Mouse (Mus musculus) forebrain, embryonic 10.5 days (tissue): ENCODE results near the gene Nectin2. TPM values are rescaled to one million over a fixed set of nuclear protein-coding genes. Genes with fewer than 3 reads are reported as not detected.

ENCODE experiments used
- DNase-seq: peaks from one replicate; pipeline ENCODE4 v3.0.0-alpha.2; 2017; ENCODE audit warnings: low spot score; ENCODE audit errors: extremely low spot score
- H3K27ac ChIP-seq: fragments of 300-500 bp; sonication (generic); 2 replicates; pipeline ENCODE4 v1.5.1; 2016; ENCODE audit warnings: mild to moderate bottlenecking
- H3K27me3 ChIP-seq: fragments of 300-500 bp; sonication (generic); 2 replicates; pipeline ENCODE4 v1.6.1; 2016; ENCODE audit warnings: mild to moderate bottlenecking; ENCODE audit not compliant: poor library complexity, severe bottlenecking
- H3K36me3 ChIP-seq: fragments of 300-500 bp; sonication (generic); replicated peaks from 2 replicates; pipeline ENCODE4 v1.6.1; 2016; ENCODE audit warnings: mild to moderate bottlenecking, moderate library complexity
- H3K4me1 ChIP-seq: fragments of 300-500 bp; sonication (generic); 2 replicates; pipeline ENCODE4 v1.6.1; 2016
- H3K4me3 ChIP-seq: fragments of 300-500 bp; sonication (generic); 2 replicates; pipeline ENCODE4 v1.5.1; 2016; ENCODE audit warnings: mild to moderate bottlenecking, moderate library complexity
- H3K9me3 ChIP-seq: fragments of 300-500 bp; sonication (generic); 2 replicates; pipeline ENCODE4 v1.6.1; 2016; ENCODE audit warnings: mild to moderate bottlenecking, moderate library complexity
- WGBS: fragments of 180-500 bp; shearing (Covaris S2); methylation state at CpG from one replicate; pipeline ENCODE4 v1.1.7; 2016; 5-methylcytosine and 5-hydroxymethylcytosine counted together
- polyA plus RNA-seq: library from polyadenylated mRNA; unstranded; fragments of >200 nt; fragmentation: Nextera tagmentation; extraction: Ambion mirVana; gene quantifications from 2 replicates; pipeline ENCODE4 v1.2.1, GENCODE M21; 2016

Nectin2 gene
- polyA plus RNA-seq, 1 experiment from 2014 or later, result 84.2 TPM

GRCm38 (mm10) chr7:19781741-19782140 is 31.5 kb upstream of the Nectin2 start:
- peaks cover 9% of the 10 kb centered on the region for H3K4me1 ChIP-seq
- WGBS, result 91% methylated on average over 7 of the region's 7 CpGs
- H3K9me3 ChIP-seq, result peaks cover 14% of the 10 kb centered on the region
- DNase-seq, result no peak
- no peaks in the 10 kb centered on the region for H3K27me3 ChIP-seq
- H3K36me3 ChIP-seq, result no peaks in the 10 kb centered on the region
- no peak overlapping the region for H3K27ac ChIP-seq
- H3K4me3 ChIP-seq, result no peak overlapping the region

- H3K27ac ChIP-seq, result no peak overlapping the region
- no peaks in the 10 kb centered on the region for H3K27me3 ChIP-seq
- no peak for DNase-seq
- WGBS, result 82% methylated on average over 4 of the region's 4 CpGs
- H3K36me3 ChIP-seq, result no peaks in the 10 kb centered on the region
- 0 out of 2 replicates have a peak, but pooled peaks cover under 1% of the 10 kb centered on the region for H3K4me1 ChIP-seq
- H3K9me3 ChIP-seq, result peaks cover 14% of the 10 kb centered on the region
- no peak overlapping the region for H3K4me3 ChIP-seq
Measured at GRCm38 (mm10) chr7:19779903-19780302, 29.6 kb upstream of the Nectin2 start.

- Histone ChIP-seq H3K36me3 (no peaks in the 10 kb centered on the region), H3K4me1 (no peaks in the 10 kb centered on the region), H3K9me3 (peaks cover 14% of the 10 kb centered on the region), H3K27me3 (no peaks in the 10 kb centered on the region), H3K27ac (no peak overlapping the region), H3K4me3 (no peak overlapping the region)
- WGBS, result 89% methylated on average over 8 of the region's 8 CpGs
- DNase-seq, result no peak
Measured at GRCm38 (mm10) chr7:19778645-19779044, 28.4 kb upstream of the Nectin2 start.

- Histone ChIP-seq H3K27ac (no peak overlapping the region), H3K4me1 (no peaks in the 10 kb centered on the region), H3K9me3 (peaks cover 10% of the 10 kb centered on the region), H3K4me3 (no peak overlapping the region), H3K27me3 (peaks cover 4% of the 10 kb centered on the region), H3K36me3 (no peaks in the 10 kb centered on the region)
- WGBS, result 90% methylated on average over 11 of the region's 11 CpGs
- DNase-seq, result no peak
Measured at GRCm38 (mm10) chr7:19777049-19777723, 26.9 kb upstream of the Nectin2 start.

GRCm38 (mm10) chr7:19771682-19772081 is 21.4 kb upstream of the Nectin2 start:
- DNase-seq, result no peak
- WGBS, result 58% methylated on average over 4 of the region's 4 CpGs
- Histone ChIP-seq H3K4me3 (peak overlapping the region; percentile 53; the same call in 1 of the 2 replicates), H3K9me3 (no peaks in the 10 kb centered on the region), H3K36me3 (no peaks in the 10 kb centered on the region), H3K27ac (peak overlapping the region; percentile 81), H3K4me1 (peaks cover 38% of the 10 kb centered on the region), H3K27me3 (peaks cover 46% of the 10 kb centered on the region)

GRCm38 (mm10) chr7:19770984-19771391 is 20.7 kb upstream of the Nectin2 start, which contains the start of gene Bcam:
Gene Bcam (minus strand): TSS chr7:19771016.
- peak; percentile 37 for DNase-seq
- no peaks in the 10 kb centered on the region for H3K9me3 ChIP-seq
- peaks cover 38% of the 10 kb centered on the region for H3K4me1 ChIP-seq
- under 1% methylated on average over 9 of the region's 9 CpGs for WGBS
- no peaks in the 10 kb centered on the region for H3K36me3 ChIP-seq
- H3K4me3 ChIP-seq, result peak within 1 kb of the TSS; percentile 53
- peaks cover 46% of the 10 kb centered on the region for H3K27me3 ChIP-seq
- peak within 1 kb of the TSS; percentile 81 for H3K27ac ChIP-seq

GRCm38 (mm10) chr7:19770375-19770754 is 20.1 kb upstream of the Nectin2 start:
- peak; percentile 84 for DNase-seq
- WGBS, result under 1% methylated on average over 28 of the region's 28 CpGs
- Histone ChIP-seq H3K27ac (peak overlapping the region; percentile 81), H3K4me1 (peaks cover 38% of the 10 kb centered on the region), H3K27me3 (peaks cover 46% of the 10 kb centered on the region), H3K4me3 (peak overlapping the region; percentile 53), H3K36me3 (peaks cover 4% of the 10 kb centered on the region; the same call in 1 of the 2 replicates), H3K9me3 (no peaks in the 10 kb centered on the region)

- Histone ChIP-seq H3K36me3 (peaks cover 8% of the 10 kb centered on the region; the same call in 1 of the 2 replicates), H3K9me3 (no peaks in the 10 kb centered on the region), H3K4me3 (peak overlapping the region; percentile 53), H3K27me3 (peaks cover 46% of the 10 kb centered on the region), H3K4me1 (peaks cover 38% of the 10 kb centered on the region), H3K27ac (peak overlapping the region; percentile 81)
- 8% methylated on average over 16 of the region's 16 CpGs for WGBS
- DNase-seq, result no peak
Measured at GRCm38 (mm10) chr7:19769434-19770374, 19.4 kb upstream of the Nectin2 start.

- Histone ChIP-seq H3K4me1 (peaks cover 38% of the 10 kb centered on the region), H3K9me3 (0 out of 2 replicates have a peak, but pooled peaks cover 2% of the 10 kb centered on the region), H3K4me3 (peak overlapping the region; percentile 53), H3K36me3 (peaks cover 15% of the 10 kb centered on the region), H3K27ac (no peak overlapping the region), H3K27me3 (peaks cover 46% of the 10 kb centered on the region)
- 28% methylated on average over 4 of the region's 4 CpGs for WGBS
- no peak for DNase-seq
Measured at GRCm38 (mm10) chr7:19769001-19769400, 18.7 kb upstream of the Nectin2 start.

- WGBS, result 67% methylated on average over 14 of the region's 14 CpGs
- Histone ChIP-seq H3K4me3 (peak overlapping the region; percentile 53; the same call in 1 of the 2 replicates), H3K4me1 (peaks cover 38% of the 10 kb centered on the region), H3K36me3 (peaks cover 22% of the 10 kb centered on the region), H3K27me3 (peaks cover 46% of the 10 kb centered on the region), H3K9me3 (0 out of 2 replicates have a peak, but pooled peaks cover 2% of the 10 kb centered on the region), H3K27ac (no peak overlapping the region)
- DNase-seq, result no peak
Measured at GRCm38 (mm10) chr7:19768251-19768650, 18.0 kb upstream of the Nectin2 start.

GRCm38 (mm10) chr7:19764581-19764980 is 14.3 kb upstream of the Nectin2 start:
- Histone ChIP-seq H3K27ac (no peak overlapping the region), H3K36me3 (peaks cover 27% of the 10 kb centered on the region), H3K27me3 (peaks cover 16% of the 10 kb centered on the region), H3K9me3 (0 out of 2 replicates have a peak, but pooled peaks cover 4% of the 10 kb centered on the region), H3K4me1 (peaks cover 15% of the 10 kb centered on the region), H3K4me3 (no peak overlapping the region)
- WGBS, result 91% methylated on average over 9 of the region's 9 CpGs
- DNase-seq, result no peak

- 0 out of 2 replicates have a peak, but pooled peaks cover 4% of the 10 kb centered on the region for H3K9me3 ChIP-seq
- no peak for DNase-seq
- H3K4me1 ChIP-seq, result peaks cover 8% of the 10 kb centered on the region
- 91% methylated on average over 13 of the region's 13 CpGs for WGBS
- H3K27ac ChIP-seq, result no peak overlapping the region
- no peak overlapping the region for H3K4me3 ChIP-seq
- peaks cover 29% of the 10 kb centered on the region for H3K36me3 ChIP-seq
- peaks cover 10% of the 10 kb centered on the region for H3K27me3 ChIP-seq
Measured at GRCm38 (mm10) chr7:19763829-19764477, 13.7 kb upstream of the Nectin2 start.
